ENCODE assay signal across 11 mouse cellular contexts in genomic region chr1:76658228-76658627, GRCm38 (mm10).
DNase-seq lines count a peak whose midpoint lies in the region; ATAC-seq lines count a peak whose summit lies in the region.
"Had no signal": no experiment of that assay in that cellular context is flagged by ENCODE, and none has a peak within 500 bp of the region (broad histone marks: within the 10 kb centered on the region; RNA-seq: fewer than 3 reads in every experiment).

No protein-coding gene starts in this region.

- no peaks in the 10 kb centered on the region for H3K36me3 ChIP-seq in heart, embryonic 16.5 days (ENCODE audit: control insufficient read depth, insufficient read depth)
- H3K36me3 ChIP-seq: intestine, embryonic 15.5 days had no signal

- 44% methylated on average over 4 of the region's 4 CpGs for WGBS in heart, embryonic 16.5 days

- no peaks in the 10 kb centered on the region for H3K27me3 ChIP-seq in heart, embryonic 16.5 days (ENCODE audit: control insufficient read depth, insufficient read depth, low read length)
- H3K27me3 ChIP-seq: intestine, embryonic 15.5 days had no signal

- H3K27ac ChIP-seq in heart, embryonic 16.5 days (ENCODE audit: low read length), result peak overlapping the region; percentile 37; the same call in 1 of the 2 replicates
- H3K27ac ChIP-seq: intestine, embryonic 15.5 days; stomach, postnatal 0 days had no signal

- H3K9me3 ChIP-seq in heart, embryonic 16.5 days (replicated peaks; ENCODE audit: control insufficient read depth, low read length), result no peaks in the 10 kb centered on the region
- H3K9me3 ChIP-seq: intestine, embryonic 15.5 days had no signal

- H3K4me3 ChIP-seq in heart, embryonic 16.5 days (ENCODE audit: low read length), result no peak overlapping the region
- H3K4me3 ChIP-seq: erythroblast, embryonic 14.5 days; intestine, embryonic 15.5 days had no signal

- no peak for DNase-seq in frontal cortex, postnatal 25 days (ENCODE audit: low spot score in 2 of 2)
- peak; percentile 59 to 75 for DNase-seq in adrenal gland, postnatal 36 days
- DNase-seq in lung, postnatal 25 days (ENCODE audit: low spot score), result peak; percentile 1
- DNase-seq in gastrocnemius, postnatal 14 days, result no peak
- no peak for DNase-seq in left cerebral cortex, postnatal 25 days (ENCODE audit: low spot score in 2 of 2)
- DNase-seq in left cerebral cortex, postnatal 10 days (ENCODE audit: extremely low spot score in 1 of 2, low spot score in 2 of 2), result no peak

- peaks cover 8% of the 10 kb centered on the region; the same call in 1 of the 2 replicates for H3K4me1 ChIP-seq in heart, embryonic 16.5 days (ENCODE audit: control insufficient read depth, insufficient read depth, low read length)
- H3K4me1 ChIP-seq: intestine, embryonic 15.5 days had no signal

- peak; percentile 38 for ATAC-seq in frontal cortex, adult (ENCODE audit: low TSS enrichment)
- ATAC-seq in heart, embryonic 16.5 days (replicated peaks; ENCODE audit: extremely low read depth, insufficient read depth, low FRiP score), result peak; percentile 73
- ATAC-seq: intestine, embryonic 15.5 days had no signal

- intact Hi-C loops in gastrocnemius, postnatal 14 days (cut with DNase I; ENCODE audit: low total_unique reads), result no loop called here
- intact Hi-C loops in left cerebral cortex, postnatal 25 days (cut with DNase I), result no loop called here
- intact Hi-C loops in left cerebral cortex, postnatal 10 days (cut with DNase I), result no loop called here

- no peak overlapping the region for H3K9ac ChIP-seq in heart, embryonic 16.5 days (ENCODE audit: low read length)
- H3K9ac ChIP-seq: intestine, embryonic 15.5 days had no signal

- H3K4me2 ChIP-seq in heart, embryonic 16.5 days (ENCODE audit: low read depth, low read length), result no peak overlapping the region
- H3K4me2 ChIP-seq: intestine, embryonic 15.5 days had no signal

Comparison
In these comparisons a context has a peak if more than half of its experiments do, and no peak if none do; other contexts are left out.
1. DNase-seq: peak in adrenal gland, postnatal 36 days (2 of 2) and lung, postnatal 25 days (single experiment); none in frontal cortex, postnatal 25 days (0 of 2), gastrocnemius, postnatal 14 days (single experiment), left cerebral cortex, postnatal 25 days (0 of 2) and left cerebral cortex, postnatal 10 days (0 of 2).